Mouse (Mus musculus): ENCODE results near the gene Lrrc36. TPM values are rescaled to one million over a fixed set of nuclear protein-coding genes. Genes with fewer than 3 reads are reported as not detected.

Gene Lrrc36
- total and polyA plus RNA-seq, 3 experiments: 0.19 to 0.34 (median 0.26) TPM

Other genes with a start within 250 kb of the Lrrc36 start
Only the 20 nearest of the 24 such genes appear.
- 10.7 and 11.9 TPM in 2 replicates for gene D230025D16Rik, start 188.4 kb upstream of the Lrrc36 start, total RNA-seq (2012; rRNA removed)
- 19.2 and 21.5 TPM in 2 replicates for gene D230025D16Rik, start 188.4 kb upstream of the Lrrc36 start, total RNA-seq (2014; rRNA removed)
- 13.5 and 14.0 TPM in 2 replicates for gene D230025D16Rik, start 188.4 kb upstream of the Lrrc36 start, polyA plus RNA-seq (2012; ENCODE audit: insufficient read length, low read depth)
- 4.0 and 4.1 TPM in 2 replicates for gene B3gnt9, start 158.4 kb upstream of the Lrrc36 start, total RNA-seq (2012; rRNA removed)
- 0.66 and 0.78 TPM in 2 replicates for gene B3gnt9, start 158.4 kb upstream of the Lrrc36 start, total RNA-seq (2014; rRNA removed)
- gene B3gnt9, start 158.4 kb upstream of the Lrrc36 start, polyA plus RNA-seq (2012; ENCODE audit: insufficient read length, low read depth): 0.57 and 0.91 TPM in 2 replicates
- 30.8 and 31.0 TPM in 2 replicates for gene Tradd, start 149.0 kb upstream of the Lrrc36 start, total RNA-seq (2012; rRNA removed)
- 20.4 and 20.7 TPM in 2 replicates for gene Tradd, start 149.0 kb upstream of the Lrrc36 start, total RNA-seq (2014; rRNA removed)
- 18.6 and 24.3 TPM in 2 replicates for gene Tradd, start 149.0 kb upstream of the Lrrc36 start, polyA plus RNA-seq (2012; ENCODE audit: insufficient read length, low read depth)
- 8.6 and 10.5 TPM in 2 replicates for gene Fbxl8, start 148.9 kb upstream of the Lrrc36 start, total RNA-seq (2012; rRNA removed)
- gene Fbxl8, start 148.9 kb upstream of the Lrrc36 start, total RNA-seq (2014; rRNA removed): 4.6 and 5.2 TPM in 2 replicates
- 5.4 and 5.9 TPM in 2 replicates for gene Fbxl8, start 148.9 kb upstream of the Lrrc36 start, polyA plus RNA-seq (2012; ENCODE audit: insufficient read length, low read depth)
- 0.08 TPM in 1 of 2 replicates, not detected in the other for gene Hsf4, start 143.8 kb upstream of the Lrrc36 start, total RNA-seq (2012; rRNA removed)
- gene Hsf4, start 143.8 kb upstream of the Lrrc36 start, total RNA-seq (2014; rRNA removed): not detected in 2 replicates
- not detected in 2 replicates for gene Hsf4, start 143.8 kb upstream of the Lrrc36 start, polyA plus RNA-seq (2012; ENCODE audit: insufficient read length, low read depth)
- 0.34 and 0.42 TPM in 2 replicates for gene Nol3, start 137.4 kb upstream of the Lrrc36 start, total RNA-seq (2012; rRNA removed)
- not detected in 2 replicates for gene Nol3, start 137.4 kb upstream of the Lrrc36 start, total RNA-seq (2014; rRNA removed)
- gene Nol3, start 137.4 kb upstream of the Lrrc36 start, polyA plus RNA-seq (2012; ENCODE audit: insufficient read length, low read depth): 0.31 TPM in 1 of 2 replicates, not detected in the other
- gene 4931428F04Rik, start 123.7 kb upstream of the Lrrc36 start, total RNA-seq (2012; rRNA removed): 4.7 and 4.8 TPM in 2 replicates
- gene 4931428F04Rik, start 123.7 kb upstream of the Lrrc36 start, total RNA-seq (2014; rRNA removed): 2.2 and 2.7 TPM in 2 replicates
- gene 4931428F04Rik, start 123.7 kb upstream of the Lrrc36 start, polyA plus RNA-seq (2012; ENCODE audit: insufficient read length, low read depth): 9.1 and 9.4 TPM in 2 replicates
- gene Exoc3l, start 117.5 kb upstream of the Lrrc36 start, total RNA-seq (2012; rRNA removed): 10.9 and 12.5 TPM in 2 replicates
- gene Exoc3l, start 117.5 kb upstream of the Lrrc36 start, total RNA-seq (2014; rRNA removed): 3.9 and 4.4 TPM in 2 replicates
- gene Exoc3l, start 117.5 kb upstream of the Lrrc36 start, polyA plus RNA-seq (2012; ENCODE audit: insufficient read length, low read depth): 6.3 and 7.5 TPM in 2 replicates
- 51.0 and 62.4 TPM in 2 replicates for gene E2f4, start 115.9 kb upstream of the Lrrc36 start, total RNA-seq (2012; rRNA removed)
- gene E2f4, start 115.9 kb upstream of the Lrrc36 start, total RNA-seq (2014; rRNA removed): 34.1 and 39.9 TPM in 2 replicates
- 165 and 198 TPM in 2 replicates for gene E2f4, start 115.9 kb upstream of the Lrrc36 start, polyA plus RNA-seq (2012; ENCODE audit: insufficient read length, low read depth)
- 1.4 and 1.6 TPM in 2 replicates for gene Elmo3, start 108.0 kb upstream of the Lrrc36 start, total RNA-seq (2012; rRNA removed)
- gene Elmo3, start 108.0 kb upstream of the Lrrc36 start, total RNA-seq (2014; rRNA removed): 0.72 and 0.77 TPM in 2 replicates
- 1.3 and 2.4 TPM in 2 replicates for gene Elmo3, start 108.0 kb upstream of the Lrrc36 start, polyA plus RNA-seq (2012; ENCODE audit: insufficient read length, low read depth)
- gene Lrrc29, start 87.3 kb upstream of the Lrrc36 start, total RNA-seq (2012; rRNA removed): 1.7 and 1.8 TPM in 2 replicates
- 0.73 and 1.4 TPM in 2 replicates for gene Lrrc29, start 87.3 kb upstream of the Lrrc36 start, total RNA-seq (2014; rRNA removed)
- gene Lrrc29, start 87.3 kb upstream of the Lrrc36 start, polyA plus RNA-seq (2012; ENCODE audit: insufficient read length, low read depth): 1.4 and 1.8 TPM in 2 replicates
- gene Tmem208, start 87.2 kb upstream of the Lrrc36 start, total RNA-seq (2012; rRNA removed): 88.1 and 113 TPM in 2 replicates
- 133 and 135 TPM in 2 replicates for gene Tmem208, start 87.2 kb upstream of the Lrrc36 start, total RNA-seq (2014; rRNA removed)
- 76.2 and 99.9 TPM in 2 replicates for gene Tmem208, start 87.2 kb upstream of the Lrrc36 start, polyA plus RNA-seq (2012; ENCODE audit: insufficient read length, low read depth)
- 3.1 and 3.5 TPM in 2 replicates for gene Fhod1, start 65.6 kb upstream of the Lrrc36 start, total RNA-seq (2012; rRNA removed)
- gene Fhod1, start 65.6 kb upstream of the Lrrc36 start, total RNA-seq (2014; rRNA removed): 0.81 and 1.8 TPM in 2 replicates
- gene Fhod1, start 65.6 kb upstream of the Lrrc36 start, polyA plus RNA-seq (2012; ENCODE audit: insufficient read length, low read depth): 7.4 and 8.1 TPM in 2 replicates
- 3.5 and 4.5 TPM in 2 replicates for gene Slc9a5, start 64.7 kb upstream of the Lrrc36 start, total RNA-seq (2012; rRNA removed)
- 0.72 and 0.95 TPM in 2 replicates for gene Slc9a5, start 64.7 kb upstream of the Lrrc36 start, total RNA-seq (2014; rRNA removed)
- gene Slc9a5, start 64.7 kb upstream of the Lrrc36 start, polyA plus RNA-seq (2012; ENCODE audit: insufficient read length, low read depth): 3.1 and 3.5 TPM in 2 replicates
- gene Plekhg4, start 40.3 kb upstream of the Lrrc36 start, total RNA-seq (2012; rRNA removed): 0.80 and 1.1 TPM in 2 replicates
- gene Plekhg4, start 40.3 kb upstream of the Lrrc36 start, total RNA-seq (2014; rRNA removed): 0.44 and 0.59 TPM in 2 replicates
- 0.33 and 0.54 TPM in 2 replicates for gene Plekhg4, start 40.3 kb upstream of the Lrrc36 start, polyA plus RNA-seq (2012; ENCODE audit: insufficient read length, low read depth)
- gene Kctd19, start 69 bp upstream of the Lrrc36 start, total RNA-seq (2012; rRNA removed): 0.08 TPM in 1 of 2 replicates, not detected in the other
- not detected in 2 replicates for gene Kctd19, start 69 bp upstream of the Lrrc36 start, total RNA-seq (2014; rRNA removed)
- gene Kctd19, start 69 bp upstream of the Lrrc36 start, polyA plus RNA-seq (2012; ENCODE audit: insufficient read length, low read depth): 0.22 TPM in 1 of 2 replicates, not detected in the other
- gene Tppp3, start 58.0 kb downstream of the Lrrc36 start, total RNA-seq (2012; rRNA removed): 0.25 TPM in 2 replicates
- not detected in 2 replicates for gene Tppp3, start 58.0 kb downstream of the Lrrc36 start, total RNA-seq (2014; rRNA removed)
- gene Tppp3, start 58.0 kb downstream of the Lrrc36 start, polyA plus RNA-seq (2012; ENCODE audit: insufficient read length, low read depth): 0.39 and 0.49 TPM in 2 replicates
- 2.1 and 2.6 TPM in 2 replicates for gene Zdhhc1, start 83.3 kb downstream of the Lrrc36 start, total RNA-seq (2012; rRNA removed)
- gene Zdhhc1, start 83.3 kb downstream of the Lrrc36 start, total RNA-seq (2014; rRNA removed): 0.86 and 1.6 TPM in 2 replicates
- gene Zdhhc1, start 83.3 kb downstream of the Lrrc36 start, polyA plus RNA-seq (2012; ENCODE audit: insufficient read length, low read depth): 2.6 and 3.6 TPM in 2 replicates
- not detected in 2 replicates for gene Hsd11b2, start 105.2 kb downstream of the Lrrc36 start, total RNA-seq (2012; rRNA removed)
- gene Hsd11b2, start 105.2 kb downstream of the Lrrc36 start, total RNA-seq (2014; rRNA removed): not detected in 2 replicates
- gene Hsd11b2, start 105.2 kb downstream of the Lrrc36 start, polyA plus RNA-seq (2012; ENCODE audit: insufficient read length, low read depth): not detected in 2 replicates
- gene Atp6v0d1, start 152.5 kb downstream of the Lrrc36 start, total RNA-seq (2012; rRNA removed): 38.0 and 48.8 TPM in 2 replicates
- gene Atp6v0d1, start 152.5 kb downstream of the Lrrc36 start, total RNA-seq (2014; rRNA removed): 51.0 and 55.3 TPM in 2 replicates
- 48.8 and 53.6 TPM in 2 replicates for gene Atp6v0d1, start 152.5 kb downstream of the Lrrc36 start, polyA plus RNA-seq (2012; ENCODE audit: insufficient read length, low read depth)